Mouse (Mus musculus) limb, embryonic 14.5 days (tissue): ENCODE measurements around the gene Pes1. TPM values are rescaled to one million over a fixed set of nuclear protein-coding genes. Genes with fewer than 3 reads are reported as not detected.

ENCODE experiments used
- ATAC-seq: fragments of 200-750 bp; cut with Nextera tagmentation; 2 replicates; pipeline ENCODE4 v1.8.0; 2017; ENCODE audit warnings: low read depth, moderate number of reproducible peaks, moderate TSS enrichment; ENCODE audit not compliant: low FRiP score
- DNase-seq: peaks from one replicate; pipeline ENCODE4 v3.0.0-alpha.2; 2015; ENCODE audit warnings: low spot score
- H3K27ac ChIP-seq: fragments of 300-500 bp; sonication (generic); replicated peaks from 2 replicates; pipeline ENCODE4 v1.5.1; 2014; ENCODE audit warnings: low read depth, mild to moderate bottlenecking, low read length, moderate library complexity, mixed read lengths
- H3K27me3 ChIP-seq: fragments of 300-500 bp; sonication (generic); 2 replicates; pipeline ENCODE4 v1.6.1; 2014; ENCODE audit warnings: low read length, mixed read lengths; ENCODE audit not compliant: control insufficient read depth, insufficient read depth
- H3K36me3 ChIP-seq: fragments of 300-500 bp; sonication (generic); 2 replicates; pipeline ENCODE4 v1.6.1; 2014; ENCODE audit warnings: mild to moderate bottlenecking, low read length, moderate library complexity, mixed read lengths; ENCODE audit not compliant: control insufficient read depth, insufficient read depth
- H3K4me1 ChIP-seq: fragments of 300-500 bp; sonication (generic); 2 replicates; pipeline ENCODE4 v1.6.1; 2014; ENCODE audit warnings: antibody characterized with exemption, low read length, mixed read lengths; ENCODE audit not compliant: control insufficient read depth, insufficient read depth
- H3K4me2 ChIP-seq: fragments of 300-500 bp; sonication (generic); replicated peaks from 2 replicates; pipeline ENCODE4 v1.6.1; 2014; ENCODE audit warnings: low read depth, mild to moderate bottlenecking, low read length, moderate library complexity; ENCODE audit not compliant: severe bottlenecking
- H3K4me3 ChIP-seq: fragments of 300-500 bp; sonication (generic); replicated peaks from 2 replicates; pipeline ENCODE4 v1.5.1; 2014; ENCODE audit warnings: low read length
- H3K9ac ChIP-seq: fragments of 300-500 bp; sonication (generic); 2 replicates; pipeline ENCODE4 v1.6.1; 2014; ENCODE audit warnings: mild to moderate bottlenecking, low read depth, low read length, moderate library complexity; ENCODE audit not compliant: severe bottlenecking
- H3K9me3 ChIP-seq: fragments of 300-500 bp; sonication (generic); 2 replicates; pipeline ENCODE4 v1.6.1; 2016; ENCODE audit warnings: low read length; ENCODE audit not compliant: control insufficient read depth
- POLR2A ChIP-seq: fragments of 200-500 bp; IDR thresholded peaks from 2 replicates; pipeline ENCODE4 v1.8.0; 2012; ENCODE audit warnings: inconsistent platforms, mild to moderate bottlenecking, moderate library complexity, borderline replicate concordance; ENCODE audit not compliant: insufficient read depth, insufficient read length; ENCODE audit errors: extremely low read depth
- WGBS: fragments of 180-500 bp; shearing (Covaris S2); extraction: QIAGEN DNeasy Blood & Tissue Kit; methylation state at CpG from one replicate; pipeline ENCODE4 v1.1.7; 2014; 5-methylcytosine and 5-hydroxymethylcytosine counted together
- polyA plus RNA-seq, 2 experiments: library from polyadenylated mRNA; depleted of rRNA in 1 of 2; stranded (reverse) in 1 of 2; unstranded in 1 of 2; fragments of >200 nt; fragmentation: Nextera tagmentation in 1 of 2; extraction: Ambion mirVana in 1 of 2; gene quantifications; 2 replicates each; pipeline versions ENCODE4 v1.2.1 to v1.2.3; 2012 to 2014

The Pes1 gene
- polyA plus RNA-seq, 2 experiments, result 58.0 to 68.4 TPM

DNA sequence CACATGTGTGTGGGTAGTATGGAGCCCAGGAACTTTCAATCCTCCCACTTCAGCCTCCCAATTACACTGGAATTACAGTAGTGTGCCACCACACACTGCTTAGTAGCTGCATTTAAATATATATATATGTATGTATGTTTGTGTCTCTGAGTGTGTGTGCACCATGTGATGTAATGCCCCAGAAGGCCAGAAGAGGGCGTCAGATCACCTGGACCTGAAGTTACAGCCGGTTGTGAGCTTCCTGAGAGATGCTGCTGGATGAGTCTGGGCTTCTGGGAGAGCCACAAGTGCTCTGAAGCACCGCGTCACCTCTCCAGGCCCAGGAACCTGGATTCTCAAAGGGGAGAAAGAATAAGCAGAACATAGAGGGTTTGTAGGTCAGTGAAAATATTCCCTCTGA is 65.6 kb downstream of the Pes1 start:
- H3K27me3 ChIP-seq, result no peaks in the 10 kb centered on the region
- DNase-seq, result no peak
- no peak overlapping the region for H3K9ac ChIP-seq
- H3K9me3 ChIP-seq, result no peaks in the 10 kb centered on the region
- no peaks in the 10 kb centered on the region for H3K4me1 ChIP-seq
- no peak for ATAC-seq
- H3K27ac ChIP-seq, result no peak overlapping the region
- H3K36me3 ChIP-seq, result no peaks in the 10 kb centered on the region
- H3K4me2 ChIP-seq, result no peak overlapping the region
- no peak for TF ChIP-seq POLR2A
- WGBS, result 78% methylated on average over 4 of the region's 4 CpGs
- H3K4me3 ChIP-seq, result no peak overlapping the region

Other genes starting within 250 kb of the Pes1 start
- 0.77 and 0.86 TPM in 2 replicates for gene Osbp2, start 100.1 kb upstream of the Pes1 start, polyA plus RNA-seq (2012; rRNA removed)
- gene Osbp2, start 100.1 kb upstream of the Pes1 start, polyA plus RNA-seq (2014; fragmentation: Nextera tagmentation; extraction: Ambion mirVana), result 1.3 and 1.5 TPM in 2 replicates
- 0.23 and 0.31 TPM in 2 replicates for gene 4921536K21Rik, start 68.9 kb upstream of the Pes1 start, polyA plus RNA-seq (2012; rRNA removed)
- gene 4921536K21Rik, start 68.9 kb upstream of the Pes1 start, polyA plus RNA-seq (2014; fragmentation: Nextera tagmentation; extraction: Ambion mirVana), result 0.10 TPM in 1 of 2 replicates, not detected in the other
- gene Dusp18, start 68.7 kb upstream of the Pes1 start, polyA plus RNA-seq (2012; rRNA removed), result 6.3 and 7.6 TPM in 2 replicates
- gene Dusp18, start 68.7 kb upstream of the Pes1 start, polyA plus RNA-seq (2014; fragmentation: Nextera tagmentation; extraction: Ambion mirVana), result 8.0 and 8.5 TPM in 2 replicates
- gene Slc35e4, start 49.3 kb upstream of the Pes1 start, polyA plus RNA-seq (2012; rRNA removed), result 4.8 and 5.7 TPM in 2 replicates
- 3.7 and 4.6 TPM in 2 replicates for gene Slc35e4, start 49.3 kb upstream of the Pes1 start, polyA plus RNA-seq (2014; fragmentation: Nextera tagmentation; extraction: Ambion mirVana)
- gene Tcn2, start 31.8 kb upstream of the Pes1 start, polyA plus RNA-seq (2012; rRNA removed), result 51.5 and 59.9 TPM in 2 replicates
- gene Tcn2, start 31.8 kb upstream of the Pes1 start, polyA plus RNA-seq (2014; fragmentation: Nextera tagmentation; extraction: Ambion mirVana), result 51.7 and 54.3 TPM in 2 replicates
- not detected in 2 replicates for gene 4930556J24Rik, start 12.8 kb downstream of the Pes1 start, polyA plus RNA-seq (2012; rRNA removed)
- 0.17 TPM in 1 of 2 replicates, not detected in the other for gene 4930556J24Rik, start 12.8 kb downstream of the Pes1 start, polyA plus RNA-seq (2014; fragmentation: Nextera tagmentation; extraction: Ambion mirVana)
- 5.9 and 8.3 TPM in 2 replicates for gene Gal3st1, start 19.7 kb downstream of the Pes1 start, polyA plus RNA-seq (2012; rRNA removed)
- 3.1 TPM in 2 replicates for gene Gal3st1, start 19.7 kb downstream of the Pes1 start, polyA plus RNA-seq (2014; fragmentation: Nextera tagmentation; extraction: Ambion mirVana)
- gene Sec14l4, start 67.5 kb downstream of the Pes1 start, polyA plus RNA-seq (2012; rRNA removed), result 0.11 and 0.13 TPM in 2 replicates
- 0.14 and 0.32 TPM in 2 replicates for gene Sec14l4, start 67.5 kb downstream of the Pes1 start, polyA plus RNA-seq (2014; fragmentation: Nextera tagmentation; extraction: Ambion mirVana)
- gene Sec14l3, start 100.9 kb downstream of the Pes1 start, polyA plus RNA-seq (2012; rRNA removed), result not detected in 2 replicates
- not detected in 2 replicates for gene Sec14l3, start 100.9 kb downstream of the Pes1 start, polyA plus RNA-seq (2014; fragmentation: Nextera tagmentation; extraction: Ambion mirVana)
- 4.7 and 5.9 TPM in 2 replicates for gene Mtfp1, start 131.5 kb downstream of the Pes1 start, polyA plus RNA-seq (2012; rRNA removed)
- 5.3 and 5.9 TPM in 2 replicates for gene Mtfp1, start 131.5 kb downstream of the Pes1 start, polyA plus RNA-seq (2014; fragmentation: Nextera tagmentation; extraction: Ambion mirVana)
- 5.1 and 5.8 TPM in 2 replicates for gene Sec14l2, start 159.4 kb downstream of the Pes1 start, polyA plus RNA-seq (2012; rRNA removed)
- gene Sec14l2, start 159.4 kb downstream of the Pes1 start, polyA plus RNA-seq (2014; fragmentation: Nextera tagmentation; extraction: Ambion mirVana), result 1.4 and 1.7 TPM in 2 replicates
- 57.1 and 62.6 TPM in 2 replicates for gene Rnf215, start 171.2 kb downstream of the Pes1 start, polyA plus RNA-seq (2012; rRNA removed)
- gene Rnf215, start 171.2 kb downstream of the Pes1 start, polyA plus RNA-seq (2014; fragmentation: Nextera tagmentation; extraction: Ambion mirVana), result 40.7 and 49.8 TPM in 2 replicates
- gene Ccdc157, start 196.3 kb downstream of the Pes1 start, polyA plus RNA-seq (2012; rRNA removed), result 26.1 and 28.4 TPM in 2 replicates
- 6.6 and 7.6 TPM in 2 replicates for gene Ccdc157, start 196.3 kb downstream of the Pes1 start, polyA plus RNA-seq (2014; fragmentation: Nextera tagmentation; extraction: Ambion mirVana)
- gene Sf3a1, start 196.4 kb downstream of the Pes1 start, polyA plus RNA-seq (2012; rRNA removed), result 67.5 and 73.4 TPM in 2 replicates
- gene Sf3a1, start 196.4 kb downstream of the Pes1 start, polyA plus RNA-seq (2014; fragmentation: Nextera tagmentation; extraction: Ambion mirVana), result 54.7 and 62.2 TPM in 2 replicates
- 66.3 and 79.5 TPM in 2 replicates for gene Tbc1d10a, start 222.8 kb downstream of the Pes1 start, polyA plus RNA-seq (2012; rRNA removed)
- gene Tbc1d10a, start 222.8 kb downstream of the Pes1 start, polyA plus RNA-seq (2014; fragmentation: Nextera tagmentation; extraction: Ambion mirVana), result 37.6 and 38.8 TPM in 2 replicates